Mouse (Mus musculus) cortical plate, adult 2 months (tissue): ENCODE measurements around the gene Ms4a14. TPM values are rescaled to one million over a fixed set of nuclear protein-coding genes. Genes with fewer than 3 reads are reported as not detected.

ENCODE experiments used
- H3K27ac ChIP-seq: fragments of 200-500 bp; 2 replicates; pipeline ENCODE4 v1.5.1; 2012; ENCODE audit warnings: low read length, control low read depth, inconsistent platforms; ENCODE audit not compliant: insufficient read depth
- H3K4me1 ChIP-seq: fragments of 200-500 bp; 2 replicates; pipeline ENCODE4 v1.6.1; 2011; ENCODE audit warnings: low read length; ENCODE audit not compliant: control insufficient read depth, insufficient read depth
- H3K4me3 ChIP-seq: fragments of 200-500 bp; 2 replicates; pipeline ENCODE4 v1.5.1; 2011; ENCODE audit warnings: mild to moderate bottlenecking, low read length, control low read depth; ENCODE audit not compliant: insufficient read depth
- CTCF ChIP-seq: fragments of 200-500 bp; IDR thresholded peaks from 2 replicates; pipeline ENCODE4 v1.5.1; 2011; ENCODE audit warnings: mild to moderate bottlenecking, control low read depth, low read length; ENCODE audit not compliant: insufficient read depth; ENCODE audit errors: extremely low read depth
- POLR2A ChIP-seq: fragments of 200-500 bp; IDR thresholded peaks from 2 replicates; pipeline ENCODE4 v1.6.1; 2011; ENCODE audit warnings: mild to moderate bottlenecking, low read length, control low read depth; ENCODE audit not compliant: insufficient read depth; ENCODE audit errors: extremely low read depth
- polyA plus RNA-seq: library from polyadenylated mRNA; depleted of rRNA; stranded (reverse); fragments of >200 nt; gene quantifications from 2 replicates; pipeline ENCODE4 v1.2.3, GENCODE M21; 2012; rRNA removed

Ms4a14 gene
- 0.08 and 0.15 TPM in 2 replicates for polyA plus RNA-seq

GRCm38 (mm10) chr19:11314354-11314753, at the start of gene Ms4a14:
TSS of gene Ms4a14 (minus strand) at chr19:11314454.
- H3K27ac ChIP-seq, result no peak within 1 kb of the TSS
- TF ChIP-seq CTCF (no peak), POLR2A (no peak)
- H3K4me1 ChIP-seq, result no peaks in the 10 kb centered on the region
- no peak within 1 kb of the TSS for H3K4me3 ChIP-seq

GRCm38 (mm10) chr19:11362002-11362401, 47.7 kb upstream of the Ms4a14 start:
- H3K27ac ChIP-seq, result no peak overlapping the region
- H3K4me3 ChIP-seq, result no peak overlapping the region
- TF ChIP-seq CTCF (no peak), POLR2A (no peak)
- H3K4me1 ChIP-seq, result no peaks in the 10 kb centered on the region

- H3K27ac ChIP-seq, result no peak overlapping the region
- no peak overlapping the region for H3K4me3 ChIP-seq
- no peak for TF ChIP-seq POLR2A
- TF ChIP-seq CTCF, result peak; percentile 21; the same call in 1 of the 2 replicates
- no peaks in the 10 kb centered on the region for H3K4me1 ChIP-seq
Observed at GRCm38 (mm10) chr19:11360106-11360505, 45.9 kb upstream of the Ms4a14 start.

- no peak for TF ChIP-seq CTCF
- no peak for TF ChIP-seq POLR2A
- Histone ChIP-seq H3K4me1 (no peaks in the 10 kb centered on the region), H3K4me3 (no peak overlapping the region), H3K27ac (no peak overlapping the region)
Observed at GRCm38 (mm10) chr19:11355730-11356129, 41.5 kb upstream of the Ms4a14 start.

GRCm38 (mm10) chr19:11351878-11352277, 37.6 kb upstream of the Ms4a14 start:
- Histone ChIP-seq H3K4me1 (no peaks in the 10 kb centered on the region), H3K4me3 (no peak overlapping the region), H3K27ac (no peak overlapping the region)
- TF ChIP-seq CTCF (no peak), POLR2A (no peak)

GRCm38 (mm10) chr19:11349698-11350481, 35.6 kb upstream of the Ms4a14 start:
- TF ChIP-seq POLR2A, result no peak
- no peak for TF ChIP-seq CTCF
- no peaks in the 10 kb centered on the region for H3K4me1 ChIP-seq
- H3K27ac ChIP-seq, result no peak overlapping the region
- H3K4me3 ChIP-seq, result no peak overlapping the region

- no peak overlapping the region for H3K27ac ChIP-seq
- no peak overlapping the region for H3K4me3 ChIP-seq
- TF ChIP-seq CTCF (no peak), POLR2A (no peak)
- H3K4me1 ChIP-seq, result no peaks in the 10 kb centered on the region
Observed at GRCm38 (mm10) chr19:11343992-11344391, 29.7 kb upstream of the Ms4a14 start.

GRCm38 (mm10) chr19:11343147-11343546, 28.9 kb upstream of the Ms4a14 start:
- TF ChIP-seq POLR2A, result no peak
- Histone ChIP-seq H3K4me3 (no peak overlapping the region), H3K4me1 (no peaks in the 10 kb centered on the region), H3K27ac (no peak overlapping the region)

- TF ChIP-seq POLR2A (no peak), CTCF (no peak)
Observed at GRCm38 (mm10) chr19:11335932-11336331, 21.7 kb upstream of the Ms4a14 start, which contains the start of gene Ms4a7. TSS of gene Ms4a7 (minus strand) at chr19:11336146.

GRCm38 (mm10) chr19:11321123-11321522, 6.9 kb upstream of the Ms4a14 start:
- no peak overlapping the region for H3K4me3 ChIP-seq
- no peak for TF ChIP-seq CTCF
- TF ChIP-seq POLR2A, result no peak
- H3K27ac ChIP-seq, result no peak overlapping the region
- no peaks in the 10 kb centered on the region for H3K4me1 ChIP-seq

More at GRCm38 (mm10) chr19:11335932-11336331, 21.7 kb upstream of the Ms4a14 start, which contains the start of gene Ms4a7:
- Histone ChIP-seq H3K4me1 (no peaks in the 10 kb centered on the region), H3K4me3 (no peak within 1 kb of the TSS), H3K27ac (no peak within 1 kb of the TSS)
